9 mouse cellular contexts compared by ENCODE assay signal in the genomic region with DNA sequence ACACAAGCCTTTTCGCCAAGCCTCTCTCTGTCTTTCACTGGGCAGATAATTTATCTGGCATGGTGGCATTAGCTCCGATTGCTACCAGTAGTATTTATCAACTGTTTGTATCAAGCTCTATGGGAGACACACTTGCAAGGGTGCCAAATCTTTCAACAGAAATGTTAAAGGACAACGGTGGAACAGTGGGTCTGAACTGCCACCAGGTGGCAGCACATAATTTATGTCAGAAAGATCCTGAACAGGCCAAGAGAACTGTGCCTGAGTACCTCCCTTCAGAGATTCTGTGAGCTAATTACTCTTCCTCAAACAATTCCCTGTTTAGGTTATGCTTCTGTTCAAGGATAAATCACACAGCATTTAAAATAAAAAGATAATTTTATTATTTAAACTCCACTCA. TPM values are rescaled to one million over a fixed set of nuclear protein-coding genes. Genes with fewer than 3 reads are reported as not detected.
A peak's percentile ranks its signal among the peaks of the same experiment; 100 is the strongest.
DNase-seq lines count a peak whose midpoint lies in the region; ATAC-seq and TF ChIP-seq lines count a peak whose summit lies in the region.
"Had no signal": no experiment of that assay in that cellular context is flagged by ENCODE, and none has a peak within 500 bp of the region (broad histone marks: within the 10 kb centered on the region; RNA-seq: fewer than 3 reads in every experiment).

No protein-coding gene starts in this region.

- H3K36me3 ChIP-seq in liver, embryonic 14.5 days (replicated peaks; ENCODE audit: control insufficient read depth, insufficient read depth, low read depth), result no peaks in the 10 kb centered on the region

- H3K4me1 ChIP-seq in liver, embryonic 14.5 days (replicated peaks; ENCODE audit: control insufficient read depth in 2 of 2, insufficient read depth in 2 of 2, low read length in 1 of 2), result peaks cover 3 to 4% of the 10 kb centered on the region in 2 experiments; a peak in 1 of 4 replicates

- WGBS in liver, embryonic 14.5 days (ENCODE audit: insufficient replicate concordance), result 16% methylated on average over 3 of the region's 3 CpGs

- H3K4me3 ChIP-seq in liver, embryonic 14.5 days (ENCODE audit: insufficient read depth in 1 of 2, low read depth in 2 of 2, low read length in 2 of 2), result no peak overlapping the region

- peak; percentile 81 for TF ChIP-seq CTCF in liver, embryonic 14.5 days (IDR thresholded peaks at IDR 0.05; ENCODE audit: low read depth)

- no peaks in the 10 kb centered on the region for H3K27me3 ChIP-seq in liver, embryonic 14.5 days (ENCODE audit: control insufficient read depth, insufficient read depth, low read length)
- H3K27me3 ChIP-seq: heart, embryonic 15.5 days had no signal

- ATAC-seq in liver, embryonic 14.5 days (ENCODE audit: insufficient read depth), result no peak

- no peak overlapping the region for H3K4me2 ChIP-seq in liver, embryonic 14.5 days (ENCODE audit: low read depth)

- H3K27ac ChIP-seq in liver, embryonic 14.5 days, result no peak overlapping the region

- DNase-seq in A20 (ENCODE audit: low read depth, low spot score), result peak; percentile 84
- DNase-seq in MN1 (ENCODE audit: low spot score), result peak; percentile 76
- peak; percentile 86 for DNase-seq in cerebellum, adult 9-10 months
- DNase-seq in forelimb bud, embryonic 11.5 days (ENCODE audit: low read depth, low spot score), result peak; percentile 85
- peak; percentile 82 for DNase-seq in kidney, adult 9 months
- peak; percentile 64 to 69 (median 68) for DNase-seq in liver, embryonic 14.5 days (ENCODE audit: low read depth in 3 of 3, low spot score in 3 of 3)
- DNase-seq in retina, adult 2 months (ENCODE audit: low read depth, low spot score), result peak; percentile 55
- DNase-seq in thymus, postnatal 36 days, result peak; percentile 49 to 52

- TF ChIP-seq EP300 in liver, embryonic 14.5 days (IDR thresholded peaks at IDR 0.05; ENCODE audit: low read depth), result no peak

- H3K9me3 ChIP-seq in liver, embryonic 14.5 days (ENCODE audit: control insufficient read depth, low read length), result no peaks in the 10 kb centered on the region
- H3K9me3 ChIP-seq: heart, embryonic 15.5 days had no signal

- no peak overlapping the region for H3K9ac ChIP-seq in liver, embryonic 14.5 days (replicated peaks)
- H3K9ac ChIP-seq: heart, embryonic 15.5 days had no signal

RNA-seq across cellular contexts. Expression of a gene that starts 1.4 kb away (rescaled TPM):
- polyA plus RNA-seq in liver, embryonic 14.5 days (2012; rRNA removed), result 1.3 and 1.6 TPM in 2 replicates
- polyA plus RNA-seq in liver, embryonic 14.5 days (2014; fragmentation: Nextera tagmentation; extraction: Ambion mirVana), result 3.2 and 3.4 TPM in 2 replicates

RNA-seq across cellular contexts. Expression of a gene that starts 11.1 kb away (rescaled TPM):
- polyA plus RNA-seq in liver, embryonic 14.5 days (2012; rRNA removed), result 12.6 and 16.0 TPM in 2 replicates
- polyA plus RNA-seq in liver, embryonic 14.5 days (2014; fragmentation: Nextera tagmentation; extraction: Ambion mirVana), result 9.1 and 12.7 TPM in 2 replicates

RNA-seq across cellular contexts. Expression of a gene that starts 11.2 kb away (rescaled TPM):
- 7.0 and 8.5 TPM in 2 replicates for polyA plus RNA-seq in liver, embryonic 14.5 days (2012; rRNA removed)
- 4.1 and 5.9 TPM in 2 replicates for polyA plus RNA-seq in liver, embryonic 14.5 days (2014; fragmentation: Nextera tagmentation; extraction: Ambion mirVana)

RNA-seq across cellular contexts. Expression of a gene that starts 34.1 kb away (rescaled TPM):
- 127 and 234 TPM in 2 replicates for polyA plus RNA-seq in liver, embryonic 14.5 days (2012; rRNA removed)
- polyA plus RNA-seq in liver, embryonic 14.5 days (2014; fragmentation: Nextera tagmentation; extraction: Ambion mirVana), result 862 and 916 TPM in 2 replicates
